In genomic region chr19:6117346-6117985, GRCm38 (mm10) we compare ENCODE assay signal across 8 mouse cellular contexts. TPM values are rescaled to one million over a fixed set of nuclear protein-coding genes. Genes with fewer than 3 reads are reported as not detected.
DNase-seq lines count a peak whose midpoint lies in the region; ATAC-seq lines count a peak whose summit lies in the region.

No protein-coding gene starts in this region.

- peaks cover 48% of the 10 kb centered on the region for H3K36me3 ChIP-seq in kidney, embryonic 15.5 days
- H3K36me3 ChIP-seq in forebrain, embryonic 13.5 days (ENCODE audit: poor library complexity, severe bottlenecking), result peaks cover 43% of the 10 kb centered on the region
- H3K36me3 ChIP-seq in liver, embryonic 16.5 days (ENCODE audit: control insufficient read depth, insufficient read depth), result peaks cover 26% of the 10 kb centered on the region

- H3K4me1 ChIP-seq in kidney, embryonic 15.5 days, result peaks cover 26% of the 10 kb centered on the region
- H3K4me1 ChIP-seq in forebrain, embryonic 13.5 days, result peaks cover 30% of the 10 kb centered on the region
- peaks cover 20% of the 10 kb centered on the region for H3K4me1 ChIP-seq in liver, embryonic 16.5 days (ENCODE audit: control insufficient read depth, low read depth, low read length)

- peak overlapping the region; percentile 76 for H3K9ac ChIP-seq in kidney, embryonic 15.5 days
- H3K9ac ChIP-seq in forebrain, embryonic 13.5 days, result peak overlapping the region; percentile 90
- peak overlapping the region; percentile 85 for H3K9ac ChIP-seq in liver, embryonic 16.5 days (ENCODE audit: low read depth, low read length)

- DNase-seq in kidney, postnatal 25 days, result no peak
- peak; percentile 38 for DNase-seq in MN1 (ENCODE audit: low spot score)
- DNase-seq in left cerebral cortex, postnatal 4 days, result no peak
- DNase-seq in spleen, adult 12 weeks (ENCODE audit: low spot score), result no peak
- DNase-seq in gastrocnemius, adult 8-10 months (ENCODE audit: low spot score in 2 of 2), result no peak

- ATAC-seq in kidney, embryonic 15.5 days (replicated peaks; ENCODE audit: low FRiP score), result no peak
- no peak for ATAC-seq in forebrain, embryonic 13.5 days
- ATAC-seq in liver, embryonic 16.5 days (ENCODE audit: low read depth), result no peak

- WGBS in kidney, embryonic 15.5 days, result 5% methylated on average over 32 of the region's 32 CpGs
- 4% methylated on average over 32 of the region's 32 CpGs for WGBS in forebrain, embryonic 13.5 days
- 2% methylated on average over 32 of the region's 32 CpGs for WGBS in liver, embryonic 16.5 days (ENCODE audit: insufficient replicate concordance)

- peak overlapping the region; percentile 99 for H3K27ac ChIP-seq in kidney, embryonic 15.5 days
- peak overlapping the region; percentile 92 for H3K27ac ChIP-seq in forebrain, embryonic 13.5 days
- H3K27ac ChIP-seq in liver, embryonic 16.5 days (ENCODE audit: low read length), result peak overlapping the region; percentile 90

- H3K9me3 ChIP-seq in kidney, embryonic 15.5 days (replicated peaks), result no peaks in the 10 kb centered on the region
- H3K9me3 ChIP-seq in forebrain, embryonic 13.5 days (replicated peaks), result no peaks in the 10 kb centered on the region
- no peaks in the 10 kb centered on the region for H3K9me3 ChIP-seq in liver, embryonic 16.5 days (replicated peaks; ENCODE audit: control insufficient read depth, low read length)

- intact Hi-C loops in left cerebral cortex, postnatal 4 days (cut with DNase I), result no loop called here

- peak overlapping the region; percentile 67 for H3K4me3 ChIP-seq in kidney, embryonic 15.5 days (replicated peaks)
- H3K4me3 ChIP-seq in forebrain, embryonic 13.5 days, result peak overlapping the region; percentile 61
- peak overlapping the region; percentile 70 for H3K4me3 ChIP-seq in liver, embryonic 16.5 days (ENCODE audit: low read depth, low read length)

- peak overlapping the region; percentile 74 for H3K4me2 ChIP-seq in kidney, embryonic 15.5 days
- peak overlapping the region; percentile 87 for H3K4me2 ChIP-seq in forebrain, embryonic 13.5 days
- H3K4me2 ChIP-seq in liver, embryonic 16.5 days (ENCODE audit: low read depth, low read length), result peak overlapping the region; percentile 86

- H3K27me3 ChIP-seq in kidney, embryonic 15.5 days, result no peaks in the 10 kb centered on the region
- H3K27me3 ChIP-seq in forebrain, embryonic 13.5 days, result no peaks in the 10 kb centered on the region
- H3K27me3 ChIP-seq in liver, embryonic 16.5 days (ENCODE audit: control insufficient read depth, insufficient read depth, low read depth, low read length), result no peaks in the 10 kb centered on the region

RNA-seq across cellular contexts. Expression of gene Sac3d1, which starts 1.0 kb away (rescaled TPM):
- polyA plus RNA-seq in kidney, embryonic 15.5 days (2015; fragmentation: Nextera tagmentation; extraction: Ambion mirVana), result 44.0 and 47.2 TPM in 2 replicates
- 45.4 and 46.4 TPM in 2 replicates for polyA plus RNA-seq in forebrain, embryonic 13.5 days (2015; fragmentation: Nextera tagmentation; extraction: Ambion mirVana)
- 16.5 and 16.8 TPM in 2 replicates for polyA plus RNA-seq in liver, embryonic 16.5 days (2015; fragmentation: Nextera tagmentation; extraction: Ambion mirVana)
- 10 to 100 TPM; 25.4 to 25.9 TPM for total RNA-seq in left cerebral cortex, postnatal 4 days (2021)
- total RNA-seq in gastrocnemius, adult 8-10 months (2022), result 10 to 100 TPM in 3 of 4 experiments, 1 to 10 TPM in 1; 8.8 to 11.4 (median 11.3) TPM

RNA-seq across cellular contexts. Expression of gene Snx15, which starts 10.6 kb away (rescaled TPM):
- 32.3 and 34.2 TPM in 2 replicates for polyA plus RNA-seq in kidney, embryonic 15.5 days (2015; fragmentation: Nextera tagmentation; extraction: Ambion mirVana)
- polyA plus RNA-seq in forebrain, embryonic 13.5 days (2015; fragmentation: Nextera tagmentation; extraction: Ambion mirVana), result 32.5 and 35.0 TPM in 2 replicates
- polyA plus RNA-seq in liver, embryonic 16.5 days (2015; fragmentation: Nextera tagmentation; extraction: Ambion mirVana), result 54.8 and 61.2 TPM in 2 replicates
- 10 to 100 TPM; 36.0 to 41.2 TPM for total RNA-seq in left cerebral cortex, postnatal 4 days (2021)
- total RNA-seq in gastrocnemius, adult 8-10 months (2022), result 10 to 100 TPM in 2 of 4 experiments, 1 to 10 TPM in 2; 8.0 to 10.9 (median 9.7) TPM

RNA-seq across cellular contexts. Expression of gene Naaladl1, which starts 11.9 kb away (rescaled TPM):
- 0.51 and 0.54 TPM in 2 replicates for polyA plus RNA-seq in kidney, embryonic 15.5 days (2015; fragmentation: Nextera tagmentation; extraction: Ambion mirVana)
- polyA plus RNA-seq in forebrain, embryonic 13.5 days (2015; fragmentation: Nextera tagmentation; extraction: Ambion mirVana), result 0.43 and 0.87 TPM in 2 replicates
- polyA plus RNA-seq in liver, embryonic 16.5 days (2015; fragmentation: Nextera tagmentation; extraction: Ambion mirVana), result 2.5 TPM in 2 replicates
- total RNA-seq in left cerebral cortex, postnatal 4 days (2021), result under 1 TPM; 0.14 to 0.32 TPM
- total RNA-seq in gastrocnemius, adult 8-10 months (2022), result not detected

RNA-seq across cellular contexts. Expression of gene AC131692.1, which starts 23.2 kb away (rescaled TPM):
- 0.34 and 0.55 TPM in 2 replicates for polyA plus RNA-seq in kidney, embryonic 15.5 days (2015; fragmentation: Nextera tagmentation; extraction: Ambion mirVana)
- polyA plus RNA-seq in forebrain, embryonic 13.5 days (2015; fragmentation: Nextera tagmentation; extraction: Ambion mirVana), result 0.36 and 0.63 TPM in 2 replicates
- 0.20 and 0.48 TPM in 2 replicates for polyA plus RNA-seq in liver, embryonic 16.5 days (2015; fragmentation: Nextera tagmentation; extraction: Ambion mirVana)
- not detected for total RNA-seq in left cerebral cortex, postnatal 4 days (2021)
- not detected for total RNA-seq in gastrocnemius, adult 8-10 months (2022)

RNA-seq across cellular contexts. Expression of gene Batf2, which starts 23.3 kb away (rescaled TPM):
- polyA plus RNA-seq in kidney, embryonic 15.5 days (2015; fragmentation: Nextera tagmentation; extraction: Ambion mirVana), result 0.52 and 0.54 TPM in 2 replicates
- polyA plus RNA-seq in forebrain, embryonic 13.5 days (2015; fragmentation: Nextera tagmentation; extraction: Ambion mirVana), result not detected in 2 replicates
- polyA plus RNA-seq in liver, embryonic 16.5 days (2015; fragmentation: Nextera tagmentation; extraction: Ambion mirVana), result 0.09 and 0.66 TPM in 2 replicates
- not detected for total RNA-seq in left cerebral cortex, postnatal 4 days (2021)
- total RNA-seq in gastrocnemius, adult 8-10 months (2022), result under 1 TPM; 0.24 to 0.44 (median 0.41) TPM
